Mouse (Mus musculus): ENCODE measurements at regions not wholly inside any gene's neighbourhood (a gene's known extent, or its start where the extent isn't known, plus 50 kb on each side); places are given as distances from the start of the nearest gene placed in this dataset.

DNA sequence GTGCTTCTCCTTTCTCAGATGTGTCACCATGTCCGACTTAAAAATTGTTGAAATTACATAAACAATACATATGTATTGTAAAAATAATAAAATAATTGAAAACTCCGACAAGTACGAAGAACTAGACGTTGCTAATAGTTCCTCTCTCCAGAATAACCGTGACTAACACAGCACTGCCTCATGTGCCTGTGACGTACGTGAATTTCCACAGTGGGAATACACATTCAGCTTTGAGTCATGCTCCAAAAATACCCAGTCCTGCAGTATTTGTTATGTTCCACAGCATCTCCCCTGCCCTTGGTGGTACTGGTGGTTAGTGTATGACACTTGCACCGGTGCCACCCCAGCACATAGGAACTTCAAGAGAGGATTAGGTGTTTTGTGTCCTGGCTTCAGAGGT lies 129.2 kb upstream of the Syt6 start:
- no peak overlapping the region for H3K4me3 ChIP-seq (ENCODE audit: low read depth, low read length)
- 90% methylated on average over 8 of the region's 8 CpGs for WGBS
- H3K4me2 ChIP-seq (ENCODE audit: low read depth): no peak overlapping the region
- H3K9ac ChIP-seq (ENCODE audit: low read length): no peak overlapping the region
- no peaks in the 10 kb centered on the region for H3K9me3 ChIP-seq (ENCODE audit: control insufficient read depth, low read length)
- H3K4me1 ChIP-seq (ENCODE audit: control insufficient read depth, insufficient read depth, low read length): no peaks in the 10 kb centered on the region
- DNase-seq (ENCODE audit: low spot score) (no peak), ATAC-seq (ENCODE audit: insufficient read depth, low FRiP score, low TSS enrichment) (no peak)
- H3K36me3 ChIP-seq (ENCODE audit: control insufficient read depth, insufficient read depth, low read length): no peaks in the 10 kb centered on the region
- H3K27me3 ChIP-seq (ENCODE audit: control insufficient read depth, insufficient read depth, low read length): no peaks in the 10 kb centered on the region
- no peak overlapping the region for H3K27ac ChIP-seq (ENCODE audit: low read depth, low read length)

DNA sequence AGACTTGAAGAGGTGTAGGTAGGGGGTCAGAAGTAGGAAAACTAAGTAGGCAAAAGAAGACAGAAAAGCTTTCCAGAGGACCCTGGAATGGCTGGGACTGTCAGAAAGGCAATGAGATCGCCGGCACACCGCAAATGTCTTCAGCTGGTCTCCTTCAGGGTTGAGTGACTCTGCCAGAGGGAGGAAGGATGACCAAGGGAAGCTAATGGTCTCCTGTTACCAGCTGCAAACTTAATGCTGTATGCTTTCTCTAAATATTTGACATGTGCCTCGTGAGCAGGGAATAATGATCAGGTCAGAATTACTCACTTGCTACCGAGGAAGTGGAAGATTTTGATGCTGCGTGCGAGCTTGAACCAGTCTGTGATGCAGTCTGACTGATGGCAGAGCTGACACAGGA lies 125.2 kb upstream of the Syt6 start:
- no peak overlapping the region for H3K4me2 ChIP-seq (ENCODE audit: low read depth)
- H3K4me3 ChIP-seq (ENCODE audit: low read depth, low read length): no peak overlapping the region
- H3K27me3 ChIP-seq (ENCODE audit: control insufficient read depth, insufficient read depth, low read length): no peaks in the 10 kb centered on the region
- 76% methylated on average over 7 of the region's 7 CpGs for WGBS
- H3K36me3 ChIP-seq (ENCODE audit: control insufficient read depth, insufficient read depth, low read length): no peaks in the 10 kb centered on the region
- H3K4me1 ChIP-seq (ENCODE audit: control insufficient read depth, insufficient read depth, low read length): no peaks in the 10 kb centered on the region
- H3K9ac ChIP-seq (ENCODE audit: low read length): no peak overlapping the region
- DNase-seq (ENCODE audit: low spot score) (no peak), ATAC-seq (ENCODE audit: insufficient read depth, low FRiP score, low TSS enrichment) (no peak)
- no peaks in the 10 kb centered on the region for H3K9me3 ChIP-seq (ENCODE audit: control insufficient read depth, low read length)
- H3K27ac ChIP-seq (ENCODE audit: low read depth, low read length): no peak overlapping the region

DNA sequence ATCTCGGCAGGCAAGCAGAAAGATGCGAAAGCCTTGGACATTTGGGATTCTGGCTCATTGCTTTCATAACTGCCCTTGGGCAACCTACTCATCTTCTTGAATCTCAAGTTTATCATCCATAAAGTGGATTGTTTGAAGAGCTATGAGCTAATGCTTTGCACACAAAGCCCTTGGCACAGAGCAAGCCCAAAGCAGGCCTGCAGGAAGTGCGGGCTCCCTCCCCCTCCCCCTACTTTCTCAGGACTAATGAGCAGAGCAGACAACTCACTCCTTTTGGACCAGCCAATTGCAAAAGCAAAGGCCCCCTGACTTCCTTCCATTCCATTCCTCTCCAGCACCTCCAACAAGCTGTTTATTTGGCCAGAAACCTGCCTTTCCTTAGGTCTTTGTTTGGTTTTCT lies 123.1 kb upstream of the Syt6 start:
- WGBS: 75% methylated on average over 3 of the region's 3 CpGs
- H3K36me3 ChIP-seq (ENCODE audit: control insufficient read depth, insufficient read depth, low read length): no peaks in the 10 kb centered on the region
- no peaks in the 10 kb centered on the region for H3K4me1 ChIP-seq (ENCODE audit: control insufficient read depth, insufficient read depth, low read length)
- no peak overlapping the region for H3K4me2 ChIP-seq (ENCODE audit: low read depth)
- DNase-seq (ENCODE audit: low spot score): no peak
- no peak for ATAC-seq (ENCODE audit: insufficient read depth, low FRiP score, low TSS enrichment)
- H3K27ac ChIP-seq (ENCODE audit: low read depth, low read length): no peak overlapping the region
- no peaks in the 10 kb centered on the region for H3K9me3 ChIP-seq (ENCODE audit: control insufficient read depth, low read length)
- H3K4me3 ChIP-seq (ENCODE audit: low read depth, low read length): no peak overlapping the region
- no peak overlapping the region for H3K9ac ChIP-seq (ENCODE audit: low read length)
- H3K27me3 ChIP-seq (ENCODE audit: control insufficient read depth, insufficient read depth, low read length): no peaks in the 10 kb centered on the region

DNA sequence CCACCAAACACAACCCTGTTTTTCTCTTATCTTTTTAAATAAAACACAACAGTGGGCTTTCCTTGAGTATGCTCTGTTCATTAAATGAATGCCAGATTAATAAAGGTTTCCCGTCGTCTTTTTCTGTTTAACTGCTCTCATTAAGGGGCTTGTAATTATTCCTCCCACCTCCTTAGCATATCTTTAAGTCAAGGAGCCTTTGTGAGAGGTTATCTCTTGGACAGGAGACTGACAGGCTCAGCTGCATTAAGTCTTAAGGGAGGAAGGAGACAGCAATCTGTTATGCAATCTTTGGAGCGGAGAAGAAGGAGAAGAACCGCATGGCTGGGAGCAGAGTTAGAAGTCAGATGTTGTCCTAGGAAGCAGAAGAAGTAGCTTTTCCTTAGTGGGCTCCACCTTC lies 111.3 kb upstream of the Syt6 start:
- Histone ChIP-seq H3K4me1 (ENCODE audit: control insufficient read depth, insufficient read depth, low read length) (no peaks in the 10 kb centered on the region), H3K4me2 (ENCODE audit: low read depth) (no peak overlapping the region), H3K4me3 (ENCODE audit: low read depth, low read length) (no peak overlapping the region), H3K27ac (ENCODE audit: low read depth, low read length) (no peak overlapping the region), H3K9ac (ENCODE audit: low read length) (no peak overlapping the region), H3K27me3 (ENCODE audit: control insufficient read depth, insufficient read depth, low read length) (no peaks in the 10 kb centered on the region), H3K36me3 (ENCODE audit: control insufficient read depth, insufficient read depth, low read length) (no peaks in the 10 kb centered on the region), H3K9me3 (ENCODE audit: control insufficient read depth, low read length) (no peaks in the 10 kb centered on the region)
- 57% methylated on average over 4 of the region's 4 CpGs for WGBS
- ATAC-seq (ENCODE audit: insufficient read depth, low FRiP score, low TSS enrichment) (no peak), DNase-seq (ENCODE audit: low spot score) (no peak)

DNA sequence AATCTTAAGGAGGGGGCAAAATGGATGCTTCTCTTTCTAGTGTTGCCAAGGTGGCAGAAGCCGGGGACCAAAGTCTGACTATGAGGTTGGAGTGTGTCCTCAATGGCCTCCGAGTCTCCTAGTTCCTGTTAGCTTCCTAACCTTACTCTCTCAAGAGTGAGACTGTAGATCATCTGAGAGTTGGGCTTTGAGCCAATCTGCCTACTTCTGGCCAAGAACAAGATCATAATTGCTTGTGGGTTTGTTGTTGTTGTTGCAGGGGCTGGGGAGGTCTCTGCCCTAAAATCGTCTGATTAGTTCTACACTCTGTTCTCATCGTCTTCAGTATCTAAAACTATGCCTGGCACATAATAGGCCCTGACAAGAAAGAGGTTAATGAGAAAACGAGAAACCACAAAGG lies 110.8 kb upstream of the Syt6 start:
- 72% methylated on average over 5 of the region's 5 CpGs for WGBS
- Histone ChIP-seq H3K4me3 (ENCODE audit: low read depth, low read length) (no peak overlapping the region), H3K9me3 (ENCODE audit: control insufficient read depth, low read length) (no peaks in the 10 kb centered on the region), H3K9ac (ENCODE audit: low read length) (no peak overlapping the region), H3K4me2 (ENCODE audit: low read depth) (no peak overlapping the region), H3K27ac (ENCODE audit: low read depth, low read length) (no peak overlapping the region), H3K36me3 (ENCODE audit: control insufficient read depth, insufficient read depth, low read length) (no peaks in the 10 kb centered on the region), H3K4me1 (ENCODE audit: control insufficient read depth, insufficient read depth, low read length) (no peaks in the 10 kb centered on the region), H3K27me3 (ENCODE audit: control insufficient read depth, insufficient read depth, low read length) (no peaks in the 10 kb centered on the region)
- no peak for DNase-seq (ENCODE audit: low spot score)
- ATAC-seq (ENCODE audit: insufficient read depth, low FRiP score, low TSS enrichment): no peak

DNA sequence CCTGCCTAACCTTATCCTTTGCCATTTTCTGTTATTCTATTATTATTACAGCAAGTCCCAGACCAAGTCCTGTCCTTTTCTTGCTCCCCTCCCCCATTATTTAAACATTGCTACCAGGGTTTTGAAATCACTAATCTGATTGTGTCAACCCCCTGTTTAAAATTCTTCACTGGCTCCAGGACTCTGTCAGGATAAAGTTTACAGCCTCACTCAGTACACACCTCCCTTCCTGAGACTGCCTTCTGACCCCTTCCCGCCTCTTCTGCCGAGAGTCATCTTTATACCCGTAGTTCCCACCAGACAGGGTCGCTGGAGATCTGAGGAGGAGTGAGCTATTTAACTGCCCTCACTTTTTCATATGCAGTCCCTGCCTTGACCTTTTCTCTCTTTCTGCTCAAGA lies 110.3 kb upstream of the Syt6 start:
- no peaks in the 10 kb centered on the region for H3K9me3 ChIP-seq (ENCODE audit: control insufficient read depth, low read length)
- no peak overlapping the region for H3K27ac ChIP-seq (ENCODE audit: low read depth, low read length)
- ATAC-seq (ENCODE audit: insufficient read depth, low FRiP score, low TSS enrichment) (no peak), DNase-seq (ENCODE audit: low spot score) (no peak)
- no peaks in the 10 kb centered on the region for H3K4me1 ChIP-seq (ENCODE audit: control insufficient read depth, insufficient read depth, low read length)
- H3K27me3 ChIP-seq (ENCODE audit: control insufficient read depth, insufficient read depth, low read length): no peaks in the 10 kb centered on the region
- H3K4me2 ChIP-seq (ENCODE audit: low read depth): no peak overlapping the region
- no peaks in the 10 kb centered on the region for H3K36me3 ChIP-seq (ENCODE audit: control insufficient read depth, insufficient read depth, low read length)
- WGBS: 23% methylated on average over 4 of the region's 4 CpGs
- H3K9ac ChIP-seq (ENCODE audit: low read length): no peak overlapping the region
- no peak overlapping the region for H3K4me3 ChIP-seq (ENCODE audit: low read depth, low read length)

DNA sequence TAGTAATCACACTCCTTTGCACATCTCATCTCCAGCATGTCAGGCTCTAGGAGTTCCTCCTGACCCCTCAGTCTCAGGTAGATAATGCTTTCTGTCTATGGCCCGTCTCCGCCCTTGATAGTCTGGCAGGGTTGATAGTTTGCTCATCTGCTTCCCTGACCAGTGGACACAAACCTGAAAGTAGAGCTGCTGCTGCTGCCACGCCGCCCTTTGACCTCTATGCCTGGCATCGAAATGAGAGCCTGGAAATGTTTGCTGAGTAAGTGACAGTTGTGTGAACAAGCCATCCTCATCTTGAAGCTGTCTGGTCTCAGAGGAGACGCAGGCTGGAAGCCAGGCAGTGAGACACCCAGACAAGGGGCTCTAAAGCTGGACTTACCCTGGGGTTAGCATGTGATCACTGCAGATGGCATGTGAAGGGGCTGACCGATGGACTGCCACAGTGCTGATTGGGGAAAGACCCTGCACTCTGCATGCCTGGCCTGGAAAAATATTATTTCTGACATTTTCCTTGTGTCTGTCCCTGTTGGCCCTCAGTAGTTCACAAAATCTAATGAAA lies 109.8 kb upstream of the Syt6 start:
- H3K9ac ChIP-seq (ENCODE audit: low read length): no peak overlapping the region
- no peak for ATAC-seq (ENCODE audit: insufficient read depth, low FRiP score, low TSS enrichment)
- no peak overlapping the region for H3K4me3 ChIP-seq (ENCODE audit: low read depth, low read length)
- H3K4me1 ChIP-seq (ENCODE audit: control insufficient read depth, insufficient read depth, low read length): no peaks in the 10 kb centered on the region
- H3K36me3 ChIP-seq (ENCODE audit: control insufficient read depth, insufficient read depth, low read length): no peaks in the 10 kb centered on the region
- H3K4me2 ChIP-seq (ENCODE audit: low read depth): no peak overlapping the region
- H3K27me3 ChIP-seq (ENCODE audit: control insufficient read depth, insufficient read depth, low read length): no peaks in the 10 kb centered on the region
- no peak overlapping the region for H3K27ac ChIP-seq (ENCODE audit: low read depth, low read length)
- no peaks in the 10 kb centered on the region for H3K9me3 ChIP-seq (ENCODE audit: control insufficient read depth, low read length)
- WGBS: 72% methylated on average over 7 of the region's 7 CpGs
- no peak for DNase-seq (ENCODE audit: low spot score)

DNA sequence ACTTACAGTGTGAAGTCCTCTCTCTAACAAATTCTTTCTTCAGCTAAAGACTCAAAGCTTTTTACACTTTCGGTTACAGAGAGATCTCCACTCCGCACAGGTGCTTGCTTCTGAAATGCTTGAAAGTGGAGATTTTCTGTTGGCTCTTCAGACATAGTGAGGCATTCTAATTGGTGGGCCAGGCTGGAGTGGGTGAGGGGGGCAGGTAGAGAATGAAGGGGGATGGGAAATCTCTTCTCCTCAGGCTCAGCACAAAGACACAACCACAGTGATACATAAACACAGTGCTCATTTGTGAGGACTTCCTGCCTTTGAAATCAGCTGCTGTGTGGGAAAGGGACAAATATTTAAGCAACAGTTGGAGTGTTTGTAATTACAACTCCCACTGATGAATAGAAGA lies 109.1 kb upstream of the Syt6 start:
- Histone ChIP-seq H3K27ac (ENCODE audit: low read depth, low read length) (no peak overlapping the region), H3K4me1 (ENCODE audit: control insufficient read depth, insufficient read depth, low read length) (no peaks in the 10 kb centered on the region), H3K4me2 (ENCODE audit: low read depth) (no peak overlapping the region), H3K27me3 (ENCODE audit: control insufficient read depth, insufficient read depth, low read length) (no peaks in the 10 kb centered on the region), H3K9me3 (ENCODE audit: control insufficient read depth, low read length) (no peaks in the 10 kb centered on the region), H3K9ac (ENCODE audit: low read length) (no peak overlapping the region), H3K36me3 (ENCODE audit: control insufficient read depth, insufficient read depth, low read length) (no peaks in the 10 kb centered on the region), H3K4me3 (ENCODE audit: low read depth, low read length) (no peak overlapping the region)
- WGBS: 69% methylated on average over 2 of the region's 2 CpGs
- no peak for DNase-seq (ENCODE audit: low spot score)
- ATAC-seq (ENCODE audit: insufficient read depth, low FRiP score, low TSS enrichment): no peak

DNA sequence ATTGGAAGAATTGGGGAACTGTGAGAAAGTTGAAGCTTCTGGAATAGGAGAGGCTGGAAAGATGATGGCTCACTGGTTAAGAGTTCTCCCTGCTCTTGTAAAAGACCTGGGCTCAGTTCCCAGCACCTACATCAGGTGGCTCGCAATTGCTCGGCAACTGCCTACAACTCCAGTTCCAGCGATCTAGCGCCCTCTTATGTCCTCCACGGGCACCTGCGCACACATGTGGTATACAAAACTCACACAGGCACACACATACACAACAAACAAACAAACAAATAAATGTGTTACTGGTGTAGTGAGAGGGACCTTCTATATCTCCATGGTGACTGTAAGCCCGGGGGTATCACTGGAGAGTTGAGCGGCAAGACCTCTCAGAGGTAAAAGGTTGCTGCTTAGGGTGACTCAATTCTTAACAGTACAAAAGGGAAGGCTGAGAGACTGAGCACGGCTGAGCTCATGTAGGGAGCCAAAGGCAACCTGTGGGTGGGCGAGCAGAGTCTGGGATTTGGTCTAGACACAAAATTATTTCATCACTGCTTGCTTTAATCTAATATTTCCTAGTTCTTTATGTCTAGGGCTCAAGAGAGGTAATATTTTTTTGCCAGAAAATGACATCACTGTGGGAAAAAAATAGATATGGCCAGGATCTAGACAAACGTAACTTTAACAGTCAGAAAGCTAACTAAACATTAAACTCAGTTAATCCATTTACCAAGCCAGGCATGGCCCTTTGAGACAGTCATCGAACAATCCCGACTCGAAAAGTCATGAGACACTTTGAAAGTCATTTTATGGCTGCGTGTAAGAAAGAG lies 104.2 kb upstream of the Syt6 start:
- Histone ChIP-seq H3K27me3 (ENCODE audit: control insufficient read depth, insufficient read depth, low read length) (no peaks in the 10 kb centered on the region), H3K9me3 (ENCODE audit: control insufficient read depth, low read length) (no peaks in the 10 kb centered on the region), H3K9ac (ENCODE audit: low read length) (no peak overlapping the region), H3K4me3 (ENCODE audit: low read depth, low read length) (no peak overlapping the region), H3K27ac (ENCODE audit: low read depth, low read length) (no peak overlapping the region), H3K4me2 (ENCODE audit: low read depth) (no peak overlapping the region), H3K36me3 (ENCODE audit: control insufficient read depth, insufficient read depth, low read length) (no peaks in the 10 kb centered on the region), H3K4me1 (ENCODE audit: control insufficient read depth, insufficient read depth, low read length) (no peaks in the 10 kb centered on the region)
- ATAC-seq (ENCODE audit: insufficient read depth, low FRiP score, low TSS enrichment) (no peak), DNase-seq (ENCODE audit: low spot score) (no peak)
- 87% methylated on average over 15 of the region's 15 CpGs for WGBS
